Comparison of ENCODE assay signal across 27 mouse cellular contexts in the genomic region with DNA sequence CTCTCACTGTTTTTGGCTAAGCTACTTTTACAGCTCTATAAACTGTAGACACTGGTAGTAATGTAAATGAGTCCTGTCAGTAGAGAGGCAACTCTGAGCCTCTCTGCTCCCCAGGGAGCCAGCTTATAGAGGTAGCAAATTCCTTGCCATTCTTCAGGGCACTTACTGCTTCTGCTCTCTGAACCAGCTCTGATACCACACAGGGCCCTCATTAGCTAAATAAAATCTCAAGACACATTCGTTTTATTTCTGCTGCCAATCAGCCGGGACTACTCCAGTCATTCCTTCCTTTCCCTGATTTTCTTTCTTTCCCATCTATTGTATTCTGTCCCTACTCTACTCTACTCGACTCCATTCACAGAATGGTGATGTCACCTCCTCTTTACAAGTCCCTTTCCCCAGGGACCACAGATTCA.
DNase-seq lines count a peak whose midpoint lies in the region; ATAC-seq and TF ChIP-seq lines count a peak whose summit lies in the region.
"Had no signal": no experiment of that assay in that cellular context is flagged by ENCODE, and none has a peak within 500 bp of the region (broad histone marks: within the 10 kb centered on the region; RNA-seq: fewer than 3 reads in every experiment).

No protein-coding gene starts in this region.

- ATAC-seq in forebrain, embryonic 12.5 days (ENCODE audit: low FRiP score) = peak; percentile 23; the same call in 1 of the 2 replicates
- no peak for ATAC-seq in forebrain, embryonic 15.5 days (replicated peaks)
- ATAC-seq in neural tube, embryonic 11.5 days (ENCODE audit: insufficient read depth, low FRiP score, low TSS enrichment) = no peak
- no peak for ATAC-seq in neural tube, embryonic 15.5 days (ENCODE audit: low FRiP score)
- ATAC-seq in forebrain, embryonic 14.5 days = peak; percentile 50; the same call in 1 of the 2 replicates
- peak; percentile 54; the same call in 1 of the 2 replicates for ATAC-seq in neural tube, embryonic 14.5 days (ENCODE audit: low read depth)
- no peak for ATAC-seq in hindbrain, postnatal 0 days
- ATAC-seq: hindbrain, embryonic 16.5 days; Patski had no signal

- intact Hi-C loops in left cerebral cortex, postnatal 14 days (cut with DNase I) = no loop called here

- no peaks in the 10 kb centered on the region for H3K36me3 ChIP-seq in forebrain, embryonic 12.5 days (replicated peaks)
- H3K36me3 ChIP-seq in forebrain, embryonic 15.5 days = no peaks in the 10 kb centered on the region
- H3K36me3 ChIP-seq in neural tube, embryonic 11.5 days (ENCODE audit: control insufficient read depth, insufficient read depth, low read length) = no peaks in the 10 kb centered on the region
- H3K36me3 ChIP-seq in neural tube, embryonic 15.5 days = no peaks in the 10 kb centered on the region
- no peaks in the 10 kb centered on the region for H3K36me3 ChIP-seq in forebrain, embryonic 14.5 days (ENCODE audit: control insufficient read depth, insufficient read depth, low read length)
- H3K36me3 ChIP-seq in neural tube, embryonic 14.5 days (ENCODE audit: control insufficient read depth, insufficient read depth, low read length) = no peaks in the 10 kb centered on the region
- no peaks in the 10 kb centered on the region for H3K36me3 ChIP-seq in hindbrain, postnatal 0 days (ENCODE audit: insufficient read depth, low read length)
- H3K36me3 ChIP-seq: embryonic facial prominence, embryonic 13.5 days; heart, embryonic 10.5 days; heart, embryonic 15.5 days; limb, embryonic 12.5 days; liver, embryonic 15.5 days; midbrain, embryonic 12.5 days had no signal

- H3K9me3 ChIP-seq in forebrain, embryonic 12.5 days = no peaks in the 10 kb centered on the region
- H3K9me3 ChIP-seq in forebrain, embryonic 15.5 days = no peaks in the 10 kb centered on the region
- no peaks in the 10 kb centered on the region for H3K9me3 ChIP-seq in neural tube, embryonic 11.5 days (ENCODE audit: control insufficient read depth, low read length)
- H3K9me3 ChIP-seq in neural tube, embryonic 15.5 days (replicated peaks) = no peaks in the 10 kb centered on the region
- no peaks in the 10 kb centered on the region for H3K9me3 ChIP-seq in forebrain, embryonic 14.5 days (replicated peaks; ENCODE audit: control insufficient read depth, low read length)
- H3K9me3 ChIP-seq in neural tube, embryonic 14.5 days (ENCODE audit: control insufficient read depth, low read length) = no peaks in the 10 kb centered on the region
- no peaks in the 10 kb centered on the region for H3K9me3 ChIP-seq in hindbrain, postnatal 0 days (ENCODE audit: low read length)
- H3K9me3 ChIP-seq: embryonic facial prominence, embryonic 13.5 days; heart, embryonic 10.5 days; heart, embryonic 15.5 days; liver, embryonic 15.5 days; midbrain, embryonic 12.5 days had no signal

- peak; percentile 7 for DNase-seq in neural tube, embryonic 11.5 days (ENCODE audit: low spot score)
- peak; percentile 59 for DNase-seq in forebrain, embryonic 14.5 days (ENCODE audit: low spot score)
- DNase-seq in left cerebral cortex, postnatal 14 days (ENCODE audit: low spot score in 2 of 2) = no peak
- DNase-seq in hindbrain, postnatal 0 days (ENCODE audit: low spot score) = no peak
- DNase-seq: adrenal gland, postnatal 10 days; cerebellum, adult 11-12 months; cerebellum, adult 9-11 months; embryo, embryonic 11 days; gastrocnemius, postnatal 25 days; heart, adult 11 months; kidney, adult 11 months; kidney, postnatal 14 days; lung, embryonic 14.5 days; right cerebral cortex, postnatal 4 days; thymus, adult 2 months had no signal

- no peak for TF ChIP-seq CTCF in hindbrain, postnatal 0 days (IDR thresholded peaks at IDR 0.05; ENCODE audit: low read depth)

- no peak overlapping the region for H3K4me3 ChIP-seq in forebrain, embryonic 12.5 days (replicated peaks)
- no peak overlapping the region for H3K4me3 ChIP-seq in forebrain, embryonic 15.5 days
- H3K4me3 ChIP-seq in neural tube, embryonic 11.5 days (ENCODE audit: low read depth, low read length) = no peak overlapping the region
- H3K4me3 ChIP-seq in neural tube, embryonic 15.5 days (replicated peaks) = no peak overlapping the region
- no peak overlapping the region for H3K4me3 ChIP-seq in forebrain, embryonic 14.5 days (ENCODE audit: low read depth, low read length)
- no peak overlapping the region for H3K4me3 ChIP-seq in neural tube, embryonic 14.5 days (ENCODE audit: low read depth, low read length)
- H3K4me3 ChIP-seq in hindbrain, postnatal 0 days (ENCODE audit: low read length) = no peak overlapping the region
- H3K4me3 ChIP-seq: embryonic facial prominence, embryonic 13.5 days; heart, embryonic 10.5 days; heart, embryonic 15.5 days; limb, embryonic 12.5 days; liver, embryonic 15.5 days; midbrain, embryonic 12.5 days had no signal

- H3K4me2 ChIP-seq in forebrain, embryonic 12.5 days = no peak overlapping the region
- no peak overlapping the region for H3K4me2 ChIP-seq in forebrain, embryonic 15.5 days (replicated peaks)
- no peak overlapping the region for H3K4me2 ChIP-seq in neural tube, embryonic 11.5 days (ENCODE audit: low read depth)
- H3K4me2 ChIP-seq in neural tube, embryonic 15.5 days = no peak overlapping the region
- no peak overlapping the region for H3K4me2 ChIP-seq in forebrain, embryonic 14.5 days (ENCODE audit: low read length)
- no peak overlapping the region for H3K4me2 ChIP-seq in neural tube, embryonic 14.5 days (ENCODE audit: low read depth, low read length)
- H3K4me2 ChIP-seq in hindbrain, postnatal 0 days (ENCODE audit: low read depth, low read length) = no peak overlapping the region
- H3K4me2 ChIP-seq: embryonic facial prominence, embryonic 13.5 days; heart, embryonic 15.5 days; limb, embryonic 12.5 days; liver, embryonic 15.5 days; lung, embryonic 14.5 days; midbrain, embryonic 12.5 days had no signal

- H3K27me3 ChIP-seq in forebrain, embryonic 12.5 days = peaks cover 23% of the 10 kb centered on the region
- H3K27me3 ChIP-seq in forebrain, embryonic 15.5 days = no peaks in the 10 kb centered on the region
- H3K27me3 ChIP-seq in neural tube, embryonic 11.5 days (ENCODE audit: control insufficient read depth, insufficient read depth, low read length) = no peaks in the 10 kb centered on the region
- no peaks in the 10 kb centered on the region for H3K27me3 ChIP-seq in neural tube, embryonic 15.5 days (replicated peaks)
- H3K27me3 ChIP-seq in forebrain, embryonic 14.5 days (replicated peaks; ENCODE audit: control insufficient read depth, insufficient read depth, low read length) = no peaks in the 10 kb centered on the region
- no peaks in the 10 kb centered on the region for H3K27me3 ChIP-seq in neural tube, embryonic 14.5 days (ENCODE audit: control insufficient read depth, insufficient read depth, low read length)
- no peaks in the 10 kb centered on the region for H3K27me3 ChIP-seq in hindbrain, postnatal 0 days (ENCODE audit: insufficient read depth, low read length)
- H3K27me3 ChIP-seq: embryonic facial prominence, embryonic 13.5 days; heart, embryonic 15.5 days; Patski had no signal

- WGBS in forebrain, embryonic 12.5 days = 11% methylated on average over 3 of the region's 3 CpGs
- 4% methylated on average over 3 of the region's 3 CpGs for WGBS in forebrain, embryonic 15.5 days
- 14% methylated on average over 3 of the region's 3 CpGs for WGBS in neural tube, embryonic 11.5 days
- 7% methylated on average over 3 of the region's 3 CpGs for WGBS in neural tube, embryonic 15.5 days
- 1% methylated on average over 3 of the region's 3 CpGs for whole genome bisulfite sequencing in forebrain, embryonic 14.5 days
- 7% methylated on average over 3 of the region's 3 CpGs for WGBS in neural tube, embryonic 14.5 days
- 20% methylated on average over 3 of the region's 3 CpGs for WGBS in hindbrain, postnatal 0 days

- H3K4me1 ChIP-seq in forebrain, embryonic 12.5 days = peaks cover 31% of the 10 kb centered on the region
- H3K4me1 ChIP-seq in forebrain, embryonic 15.5 days = 0 out of 2 replicates have a peak, but pooled peaks cover 4% of the 10 kb centered on the region
- H3K4me1 ChIP-seq in neural tube, embryonic 11.5 days (ENCODE audit: control insufficient read depth, insufficient read depth, low read length) = 0 out of 2 replicates have a peak, but pooled peaks cover 4% of the 10 kb centered on the region
- H3K4me1 ChIP-seq in neural tube, embryonic 15.5 days = peaks cover 19% of the 10 kb centered on the region
- H3K4me1 ChIP-seq in forebrain, embryonic 14.5 days (ENCODE audit: control insufficient read depth, insufficient read depth, low read length) = peaks cover 9% of the 10 kb centered on the region
- H3K4me1 ChIP-seq in neural tube, embryonic 14.5 days (ENCODE audit: control insufficient read depth, insufficient read depth, low read length) = peaks cover 3% of the 10 kb centered on the region; the same call in 1 of the 2 replicates
- no peaks in the 10 kb centered on the region for H3K4me1 ChIP-seq in hindbrain, postnatal 0 days (ENCODE audit: insufficient read depth, low read length)
- H3K4me1 ChIP-seq: heart, embryonic 15.5 days had no signal

- no peak overlapping the region for H3K9ac ChIP-seq in forebrain, embryonic 12.5 days
- no peak overlapping the region for H3K9ac ChIP-seq in forebrain, embryonic 15.5 days (replicated peaks)
- no peak overlapping the region for H3K9ac ChIP-seq in neural tube, embryonic 11.5 days (ENCODE audit: low read length)
- no peak overlapping the region for H3K9ac ChIP-seq in neural tube, embryonic 15.5 days (replicated peaks)
- H3K9ac ChIP-seq in forebrain, embryonic 14.5 days (ENCODE audit: low read length) = no peak overlapping the region
- no peak overlapping the region for H3K9ac ChIP-seq in neural tube, embryonic 14.5 days (replicated peaks; ENCODE audit: low read depth, low read length)
- no peak overlapping the region for H3K9ac ChIP-seq in hindbrain, postnatal 0 days (replicated peaks; ENCODE audit: low read length)
- H3K9ac ChIP-seq: embryonic facial prominence, embryonic 13.5 days; heart, embryonic 15.5 days; limb, embryonic 12.5 days; liver, embryonic 15.5 days; lung, embryonic 14.5 days; midbrain, embryonic 12.5 days had no signal

- peak overlapping the region; percentile 25; the same call in 1 of the 2 replicates for H3K27ac ChIP-seq in forebrain, embryonic 12.5 days
- no peak overlapping the region; the same call in 1 of the 2 replicates for H3K27ac ChIP-seq in forebrain, embryonic 15.5 days (replicated peaks)
- H3K27ac ChIP-seq in neural tube, embryonic 11.5 days (ENCODE audit: low read depth, low read length) = no peak overlapping the region
- no peak overlapping the region for H3K27ac ChIP-seq in neural tube, embryonic 15.5 days (replicated peaks)
- 0 out of 2 replicates have a peak overlapping the region, but pooled peaks have one; percentile 21 for H3K27ac ChIP-seq in forebrain, embryonic 14.5 days (ENCODE audit: low read depth, low read length)
- no peak overlapping the region for H3K27ac ChIP-seq in neural tube, embryonic 14.5 days (ENCODE audit: low read depth, low read length)
- no peak overlapping the region for H3K27ac ChIP-seq in hindbrain, postnatal 0 days
- H3K27ac ChIP-seq: embryonic facial prominence, embryonic 13.5 days; heart, embryonic 10.5 days; heart, embryonic 15.5 days; limb, embryonic 12.5 days; liver, embryonic 15.5 days; midbrain, embryonic 12.5 days had no signal

Comparison
In these comparisons a context has a peak if more than half of its experiments do, and no peak if none do; other contexts are left out.
1. ATAC-seq: peak in forebrain, embryonic 12.5 days (single experiment), forebrain, embryonic 14.5 days (single experiment) and neural tube, embryonic 14.5 days (single experiment); none in forebrain, embryonic 15.5 days (single experiment), neural tube, embryonic 11.5 days (single experiment), neural tube, embryonic 15.5 days (single experiment) and hindbrain, postnatal 0 days (single experiment).
2. H3K27ac ChIP-seq: peak in forebrain, embryonic 12.5 days (single experiment) and forebrain, embryonic 14.5 days (single experiment); none in forebrain, embryonic 15.5 days (single experiment), neural tube, embryonic 11.5 days (single experiment), neural tube, embryonic 15.5 days (single experiment), neural tube, embryonic 14.5 days (single experiment) and hindbrain, postnatal 0 days (single experiment).
3. DNase-seq: peak in neural tube, embryonic 11.5 days (single experiment) and forebrain, embryonic 14.5 days (single experiment); none in left cerebral cortex, postnatal 14 days (0 of 2) and hindbrain, postnatal 0 days (single experiment).